Mouse (Mus musculus) kidney, embryonic 14.5 days (tissue): ENCODE measurements around the gene Ssx2ip. TPM values are rescaled to one million over a fixed set of nuclear protein-coding genes. Genes with fewer than 3 reads are reported as not detected.
"Not testable (repeated sequence)": the region's sequence is repeated elsewhere in the genome, so short reads cannot be mapped to it uniquely, and the experiment has no call there.

Experiments
- ATAC-seq: fragments of 200-750 bp; cut with Nextera tagmentation; 2 replicates; pipeline ENCODE4 v1.8.0; 2017; ENCODE audit warnings: moderate number of reproducible peaks, mild to moderate bottlenecking, moderate TSS enrichment, moderate library complexity; ENCODE audit not compliant: low FRiP score, low TSS enrichment
- H3K27ac ChIP-seq: fragments of 300-500 bp; sonication (generic); 2 replicates; pipeline ENCODE4 v1.5.1; 2014; ENCODE audit warnings: low read depth, mild to moderate bottlenecking, low read length, moderate library complexity, mixed read lengths
- H3K27me3 ChIP-seq: fragments of 300-500 bp; sonication (generic); 2 replicates; pipeline ENCODE4 v1.6.1; 2014; ENCODE audit warnings: mild to moderate bottlenecking, low read length; ENCODE audit not compliant: control insufficient read depth, insufficient read depth
- H3K36me3 ChIP-seq: fragments of 300-500 bp; sonication (generic); 2 replicates; pipeline ENCODE4 v1.6.1; 2014; ENCODE audit warnings: low read length, mixed read lengths; ENCODE audit not compliant: control insufficient read depth, insufficient read depth
- H3K4me1 ChIP-seq: fragments of 300-500 bp; sonication (generic); 2 replicates; pipeline ENCODE4 v1.6.1; 2014; ENCODE audit warnings: low read length, mixed read lengths; ENCODE audit not compliant: control insufficient read depth, insufficient read depth
- H3K4me2 ChIP-seq: fragments of 300-500 bp; sonication (generic); replicated peaks from 2 replicates; pipeline ENCODE4 v1.6.1; 2014; ENCODE audit warnings: low read depth, mild to moderate bottlenecking, low read length
- H3K4me3 ChIP-seq: fragments of 300-500 bp; sonication (generic); 2 replicates; pipeline ENCODE4 v1.5.1; 2014; ENCODE audit warnings: mild to moderate bottlenecking, low read length
- H3K9ac ChIP-seq: fragments of 300-500 bp; sonication (generic); 2 replicates; pipeline ENCODE4 v1.6.1; 2014; ENCODE audit warnings: low read depth, mild to moderate bottlenecking, low read length, moderate library complexity
- H3K9me3 ChIP-seq: fragments of 300-500 bp; sonication (generic); 2 replicates; pipeline ENCODE4 v1.6.1; 2016; ENCODE audit warnings: low read length; ENCODE audit not compliant: control insufficient read depth
- WGBS: fragments of 180-500 bp; shearing (Covaris S2); extraction: QIAGEN DNeasy Blood & Tissue Kit; methylation state at CpG from one replicate; pipeline ENCODE4 v1.1.7; 2014; 5-methylcytosine and 5-hydroxymethylcytosine counted together
- polyA plus RNA-seq: library from polyadenylated mRNA; unstranded; fragments of >200 nt; fragmentation: Nextera tagmentation; extraction: Ambion mirVana; gene quantifications from 2 replicates; pipeline ENCODE4 v1.2.1, GENCODE M21; 2014

The Ssx2ip gene
- polyA plus RNA-seq, 1 experiment from 2014 or later = 25.8 TPM

DNA sequence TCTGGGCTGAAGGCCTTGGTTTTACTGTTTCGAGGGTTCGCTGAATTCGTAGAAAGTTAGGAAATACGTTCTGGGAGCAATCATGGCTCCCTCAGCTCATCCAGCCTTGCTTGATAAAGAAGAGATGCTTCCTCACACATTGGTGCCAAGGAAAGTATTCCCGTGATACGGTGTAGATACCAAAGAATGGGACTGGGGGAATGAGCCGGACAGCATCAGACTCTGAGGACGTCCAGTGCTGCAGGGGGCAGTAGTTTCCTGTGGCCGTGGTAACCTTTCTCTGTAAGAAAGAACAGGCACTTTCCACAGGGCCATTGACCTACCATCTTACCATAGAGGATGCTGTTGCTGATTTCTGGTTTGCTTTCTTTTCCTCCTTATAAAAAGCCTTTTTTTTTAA, 15.1 kb downstream of the Ssx2ip start:
- no peak overlapping the region for H3K9ac ChIP-seq
- H3K4me2 ChIP-seq = no peak overlapping the region
- WGBS = 93% methylated on average over 9 of the region's 9 CpGs
- no peaks in the 10 kb centered on the region for H3K27me3 ChIP-seq
- H3K36me3 ChIP-seq = peaks cover 23% of the 10 kb centered on the region; the same call in 1 of the 2 replicates
- no peak for ATAC-seq
- no peak overlapping the region for H3K27ac ChIP-seq
- no peaks in the 10 kb centered on the region for H3K9me3 ChIP-seq
- no peaks in the 10 kb centered on the region for H3K4me1 ChIP-seq
- H3K4me3 ChIP-seq = no peak overlapping the region

DNA sequence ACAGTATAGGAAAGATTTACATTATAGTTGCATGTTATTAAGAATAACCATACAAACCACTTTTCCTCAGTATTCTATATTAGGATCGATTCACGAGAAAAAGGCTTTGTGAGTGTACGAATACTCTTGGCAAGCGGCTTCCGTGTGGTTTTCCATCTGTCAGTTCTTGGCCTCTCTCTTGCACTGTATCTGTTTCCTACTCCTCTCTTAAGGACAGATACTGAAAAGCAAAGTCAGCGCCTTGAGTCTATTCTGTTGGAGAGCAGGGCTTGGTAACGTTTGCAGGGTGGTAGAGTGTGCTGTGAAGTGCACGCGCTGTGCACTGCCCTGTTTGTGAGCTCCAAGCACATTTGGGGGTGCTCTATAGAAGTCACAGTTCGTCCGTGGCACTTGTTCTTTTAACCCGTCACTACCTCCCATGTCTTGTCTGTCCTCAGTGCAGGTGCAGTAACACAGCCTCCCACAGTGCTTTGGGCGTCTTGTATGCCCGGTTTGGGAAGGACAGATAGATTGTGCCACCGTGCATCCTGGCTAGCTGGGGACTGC, 15.6 kb downstream of the Ssx2ip start:
- H3K27me3 ChIP-seq = no peaks in the 10 kb centered on the region
- no peaks in the 10 kb centered on the region for H3K4me1 ChIP-seq
- H3K36me3 ChIP-seq = peaks cover 23% of the 10 kb centered on the region; the same call in 1 of the 2 replicates
- WGBS = 93% methylated on average over 15 of the region's 15 CpGs
- no peak for ATAC-seq
- no peaks in the 10 kb centered on the region for H3K9me3 ChIP-seq
- no peak overlapping the region for H3K27ac ChIP-seq
- no peak overlapping the region for H3K9ac ChIP-seq
- no peak overlapping the region for H3K4me3 ChIP-seq
- no peak overlapping the region for H3K4me2 ChIP-seq

DNA sequence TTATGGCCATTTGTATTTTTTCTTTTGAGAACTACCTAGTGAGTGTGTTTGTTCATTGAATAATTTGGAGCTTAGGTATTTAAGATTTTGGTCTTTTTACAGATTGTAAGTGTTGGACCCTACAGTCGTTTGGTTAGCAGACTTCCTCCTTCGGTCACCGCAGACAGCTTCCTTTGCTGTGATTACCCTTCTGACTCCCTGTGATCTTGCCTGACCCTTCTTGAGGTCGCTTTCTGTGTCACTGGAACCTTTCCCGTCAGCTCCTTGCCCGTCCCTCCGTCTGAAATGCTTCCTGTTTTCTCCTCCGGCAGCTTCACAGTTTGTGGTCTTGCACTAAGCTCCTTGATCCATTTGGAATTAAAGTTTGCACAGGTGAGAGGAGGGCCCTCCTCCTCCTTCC, 17.3 kb downstream of the Ssx2ip start:
- H3K27ac ChIP-seq = no peak overlapping the region
- 13% methylated on average over 8 of the region's 8 CpGs for WGBS
- no peak overlapping the region for H3K9ac ChIP-seq
- H3K36me3 ChIP-seq = peaks cover 26% of the 10 kb centered on the region; the same call in 1 of the 2 replicates
- H3K9me3 ChIP-seq = no peaks in the 10 kb centered on the region
- no peak overlapping the region for H3K4me2 ChIP-seq
- H3K27me3 ChIP-seq = no peaks in the 10 kb centered on the region
- ATAC-seq = no peak
- H3K4me3 ChIP-seq = no peak overlapping the region
- no peaks in the 10 kb centered on the region for H3K4me1 ChIP-seq

DNA sequence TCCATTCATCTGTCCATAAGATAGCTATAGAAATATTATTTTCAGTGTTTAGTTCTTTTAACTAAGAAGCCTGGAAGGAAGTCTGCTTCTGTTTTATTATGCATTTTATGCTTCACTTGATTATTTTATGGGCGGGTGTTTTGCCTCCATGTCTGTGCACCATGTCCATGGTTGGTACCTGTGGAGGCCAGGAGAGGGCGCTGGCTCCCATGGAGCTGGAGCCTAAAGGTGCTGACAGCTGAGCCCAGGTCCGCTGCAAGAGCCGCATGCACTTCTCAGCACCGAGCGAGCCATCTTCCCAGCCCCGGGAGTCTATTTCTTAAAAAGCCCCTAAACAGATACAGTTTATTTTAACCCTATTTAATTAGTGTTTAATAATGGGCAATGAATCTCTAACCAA, 19.3 kb downstream of the Ssx2ip start:
- no peaks in the 10 kb centered on the region for H3K4me1 ChIP-seq
- no peak overlapping the region for H3K27ac ChIP-seq
- 86% methylated on average over 7 of the region's 7 CpGs for WGBS
- no peak overlapping the region for H3K4me2 ChIP-seq
- H3K27me3 ChIP-seq = no peaks in the 10 kb centered on the region
- no peaks in the 10 kb centered on the region for H3K9me3 ChIP-seq
- ATAC-seq = no peak
- peaks cover 31% of the 10 kb centered on the region; the same call in 1 of the 2 replicates for H3K36me3 ChIP-seq
- H3K9ac ChIP-seq = no peak overlapping the region
- H3K4me3 ChIP-seq = no peak overlapping the region

DNA sequence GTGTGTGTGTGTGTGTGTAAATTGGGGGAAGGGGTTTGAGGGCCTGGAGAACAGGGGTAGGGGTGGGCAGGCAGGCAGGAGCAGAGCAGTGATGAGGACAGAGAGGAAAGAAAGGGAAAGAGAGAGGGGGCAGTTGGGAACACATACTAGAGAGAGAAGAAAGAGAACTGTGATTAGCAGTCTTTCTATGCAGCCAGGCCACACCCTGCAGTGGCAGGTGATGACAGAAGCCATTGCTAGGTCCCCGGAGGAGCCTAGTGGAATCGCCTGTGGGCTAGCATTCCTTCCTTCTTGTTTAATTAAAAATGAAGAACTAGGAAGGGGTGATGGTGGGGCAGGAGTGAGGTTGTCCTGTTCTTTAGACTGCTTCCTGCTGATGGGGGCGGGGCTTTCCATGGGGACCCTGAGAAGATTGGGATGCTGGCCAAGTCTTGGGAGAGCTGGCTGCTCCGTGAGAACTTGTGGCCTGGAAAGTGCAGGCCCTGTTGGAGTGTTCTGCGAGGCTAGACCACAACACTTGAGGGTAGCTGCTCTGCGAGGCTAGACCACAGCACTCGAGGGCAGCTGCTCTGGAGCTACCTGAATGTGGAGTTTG, 20.0 kb downstream of the Ssx2ip start:
- Histone ChIP-seq H3K4me3 (no peak overlapping the region), H3K36me3 (peaks cover 24% of the 10 kb centered on the region; the same call in 1 of the 2 replicates), H3K4me1 (no peaks in the 10 kb centered on the region), H3K27me3 (no peaks in the 10 kb centered on the region), H3K4me2 (no peak overlapping the region), H3K9me3 (no peaks in the 10 kb centered on the region), H3K9ac (no peak overlapping the region), H3K27ac (no peak overlapping the region)
- 73% methylated on average over 7 of the region's 7 CpGs for WGBS
- no peak for ATAC-seq

DNA sequence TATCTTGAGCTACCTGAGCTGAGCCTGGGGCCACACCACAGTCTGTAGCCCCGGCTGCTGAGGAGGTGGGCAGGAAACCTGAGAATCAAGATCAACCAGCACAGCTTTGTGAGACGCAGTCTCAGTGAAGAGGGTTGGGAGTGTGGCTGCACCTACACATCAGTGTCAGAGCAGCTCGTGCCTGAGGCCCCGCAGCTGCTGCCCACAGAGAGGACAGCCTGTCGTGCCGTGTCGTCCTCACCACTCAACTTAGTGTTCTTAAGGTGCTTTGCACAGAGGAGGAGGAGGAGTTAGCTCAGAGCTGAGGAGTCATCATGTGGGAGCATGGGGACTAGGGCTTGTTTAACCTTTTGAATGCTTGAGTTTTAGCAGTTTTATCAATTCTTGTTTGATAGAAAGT, 21.5 kb downstream of the Ssx2ip start:
- Histone ChIP-seq H3K4me1 (no peaks in the 10 kb centered on the region), H3K4me3 (no peak overlapping the region), H3K27me3 (no peaks in the 10 kb centered on the region), H3K36me3 (peaks cover 30% of the 10 kb centered on the region), H3K9ac (no peak overlapping the region), H3K4me2 (no peak overlapping the region), H3K9me3 (no peaks in the 10 kb centered on the region), H3K27ac (no peak overlapping the region)
- ATAC-seq = no peak
- 41% methylated on average over 7 of the region's 7 CpGs for WGBS

DNA sequence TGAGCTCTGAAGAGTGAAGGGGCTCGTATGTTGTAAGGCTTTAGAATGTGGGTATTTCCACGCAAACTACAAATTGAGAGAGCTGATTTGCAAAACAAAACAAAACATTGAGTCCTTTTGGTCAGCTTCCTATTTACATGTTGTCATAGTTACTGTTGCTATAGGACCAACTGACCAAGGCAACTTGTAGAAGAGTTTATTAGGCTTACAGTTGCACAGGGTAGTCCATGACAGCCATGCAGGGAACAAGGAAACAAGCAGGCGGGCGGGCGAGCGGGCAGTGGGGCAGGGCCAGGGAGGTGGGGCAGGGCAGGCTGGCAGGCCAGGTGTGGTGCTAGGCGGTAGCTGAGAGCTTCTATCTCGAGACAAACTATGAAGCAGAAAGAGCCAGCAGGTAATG, 22.0 kb downstream of the Ssx2ip start:
- peaks cover 35% of the 10 kb centered on the region for H3K36me3 ChIP-seq
- H3K9ac ChIP-seq = no peak overlapping the region
- ATAC-seq = no peak
- no peaks in the 10 kb centered on the region for H3K9me3 ChIP-seq
- H3K4me2 ChIP-seq = no peak overlapping the region
- no peaks in the 10 kb centered on the region for H3K4me1 ChIP-seq
- H3K4me3 ChIP-seq = no peak overlapping the region
- H3K27me3 ChIP-seq = no peaks in the 10 kb centered on the region
- no peak overlapping the region for H3K27ac ChIP-seq
- WGBS = 94% methylated on average over 8 of the region's 8 CpGs

DNA sequence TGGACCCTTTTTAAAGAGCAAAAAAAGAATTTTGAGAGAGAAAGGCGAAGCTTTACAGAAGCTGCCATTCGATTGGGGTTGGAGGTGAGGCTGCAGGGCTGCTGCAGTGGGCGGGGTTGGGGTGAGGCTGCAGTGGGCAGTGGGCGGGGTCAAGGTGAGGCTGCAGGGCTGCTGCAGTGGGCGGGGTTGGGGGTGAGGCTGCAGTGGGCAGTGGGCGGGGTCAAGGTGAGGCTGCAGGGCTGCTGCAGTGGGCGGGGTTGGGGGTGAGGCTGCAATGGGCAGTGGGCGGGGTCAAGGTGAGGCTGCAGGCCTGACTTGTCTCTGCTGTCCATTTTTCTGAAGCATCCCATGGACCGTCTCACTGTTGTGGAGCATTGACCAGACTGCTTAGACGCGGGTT, 28.6 kb downstream of the Ssx2ip start:
- H3K4me1 ChIP-seq, H3K4me2 ChIP-seq, H3K9me3 ChIP-seq, H3K9ac ChIP-seq, H3K4me3 ChIP-seq, H3K27me3 ChIP-seq, ATAC-seq, H3K27ac ChIP-seq: not testable (repeated sequence)
- peaks cover 51% of the 10 kb centered on the region for H3K36me3 ChIP-seq
- 87% methylated on average over 11 of the region's 11 CpGs for WGBS

DNA sequence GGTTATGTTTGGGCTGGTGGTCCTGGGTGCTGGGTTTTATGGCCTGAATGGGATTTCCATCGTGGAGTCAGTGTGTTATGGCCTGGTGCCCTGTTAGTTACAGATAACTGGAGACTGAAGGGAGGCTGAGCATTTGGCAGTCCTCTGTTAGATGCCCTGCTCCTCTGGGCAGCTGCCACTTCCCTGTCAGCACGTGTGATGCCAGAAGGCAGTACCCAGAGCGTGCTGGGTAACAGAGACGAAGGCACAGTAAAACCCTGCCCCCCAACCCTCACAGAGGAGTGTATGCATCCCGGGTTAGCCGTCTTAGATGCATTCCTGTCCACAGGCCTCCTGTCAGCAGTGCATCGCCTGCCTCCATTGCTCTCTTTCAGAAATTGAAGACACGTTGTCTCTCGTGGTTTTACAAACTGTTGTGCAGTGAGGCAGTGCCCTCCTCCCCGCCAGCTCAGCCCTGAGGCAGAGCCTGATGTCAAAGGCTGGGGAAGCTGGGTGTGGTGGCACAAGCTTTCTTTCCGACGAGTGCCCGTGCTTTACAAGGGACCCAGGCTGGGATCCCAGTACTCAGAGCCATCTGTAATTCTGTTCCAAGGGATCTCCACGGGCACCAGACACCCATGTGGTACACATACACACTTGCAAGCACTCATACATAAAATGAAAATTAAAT, 29.4 kb downstream of the Ssx2ip start:
- H3K4me2 ChIP-seq = no peak overlapping the region
- no peak overlapping the region for H3K4me3 ChIP-seq
- H3K27ac ChIP-seq = no peak overlapping the region
- ATAC-seq = no peak
- H3K4me1 ChIP-seq = no peaks in the 10 kb centered on the region
- peaks cover 52% of the 10 kb centered on the region for H3K36me3 ChIP-seq
- WGBS = 87% methylated on average over 14 of the region's 14 CpGs
- no peak overlapping the region for H3K9ac ChIP-seq
- H3K9me3 ChIP-seq = no peaks in the 10 kb centered on the region
- H3K27me3 ChIP-seq = no peaks in the 10 kb centered on the region
